Mouse (Mus musculus): ENCODE measurements around the gene Hspa12b.
A peak's percentile ranks its signal among the peaks of the same experiment; 100 is the strongest.

Hspa12b gene

DNA sequence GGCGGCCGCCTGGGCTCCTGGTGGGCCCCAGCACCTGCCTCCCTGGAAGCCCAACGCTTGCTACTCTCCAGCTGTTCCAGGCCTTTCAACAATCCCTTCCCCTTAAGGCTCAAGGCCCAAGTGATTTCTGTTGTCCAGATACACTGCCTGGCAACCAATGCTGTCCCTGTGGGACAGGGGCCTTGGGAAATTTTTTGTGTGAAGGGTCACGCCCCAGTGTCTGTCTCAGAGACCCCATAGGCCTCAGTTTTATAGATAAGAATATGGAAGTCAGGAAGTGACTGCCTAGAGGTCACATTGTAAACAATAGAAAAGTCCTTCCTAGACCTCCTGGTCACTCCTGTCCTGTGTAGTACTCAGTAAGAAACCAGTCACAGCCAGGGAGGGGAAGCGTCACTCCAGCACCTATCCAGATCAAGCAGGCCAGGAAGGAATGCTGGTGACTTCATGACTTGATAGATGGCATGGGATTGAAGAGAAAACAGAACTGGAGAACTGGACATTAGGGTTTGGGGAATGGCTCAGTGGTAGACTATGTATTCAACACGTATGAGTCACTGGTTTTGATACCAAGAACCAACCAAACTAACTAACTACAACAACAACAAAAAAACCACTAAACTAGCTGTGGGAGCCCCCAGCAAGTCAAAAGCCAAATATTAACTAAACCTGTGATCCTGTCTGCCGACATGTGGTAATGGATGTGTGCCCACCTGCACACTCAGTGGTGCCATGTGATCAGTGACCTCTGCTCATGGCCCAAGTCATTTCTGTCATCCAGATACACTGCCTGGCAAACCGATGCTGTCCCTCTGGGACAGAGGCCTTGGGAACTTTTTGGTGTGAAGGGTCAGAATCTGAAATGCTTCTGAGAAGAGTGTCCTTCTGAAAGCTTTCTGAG, 21.5 kb downstream of the Hspa12b start:
- DNase-seq (ENCODE audit: low spot score) = no peak

DNA sequence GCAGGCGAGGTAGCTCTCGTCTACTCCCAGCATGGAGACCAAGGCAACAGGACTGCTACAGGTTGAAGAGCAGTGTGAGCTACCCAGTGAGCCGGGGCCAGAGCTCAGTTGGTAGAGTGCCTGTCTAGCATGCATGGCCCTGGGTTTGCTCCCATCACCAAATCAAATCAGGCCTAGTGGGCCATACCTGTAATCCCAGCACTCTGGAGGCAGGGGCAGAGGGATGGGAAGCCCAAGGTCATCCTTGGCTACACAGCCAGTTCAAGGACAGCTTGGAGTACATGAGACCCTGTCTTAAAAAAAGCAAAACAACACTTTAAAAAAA, 22.1 kb downstream of the Hspa12b start:
- no peak for DNase-seq (ENCODE audit: low spot score)

DNA sequence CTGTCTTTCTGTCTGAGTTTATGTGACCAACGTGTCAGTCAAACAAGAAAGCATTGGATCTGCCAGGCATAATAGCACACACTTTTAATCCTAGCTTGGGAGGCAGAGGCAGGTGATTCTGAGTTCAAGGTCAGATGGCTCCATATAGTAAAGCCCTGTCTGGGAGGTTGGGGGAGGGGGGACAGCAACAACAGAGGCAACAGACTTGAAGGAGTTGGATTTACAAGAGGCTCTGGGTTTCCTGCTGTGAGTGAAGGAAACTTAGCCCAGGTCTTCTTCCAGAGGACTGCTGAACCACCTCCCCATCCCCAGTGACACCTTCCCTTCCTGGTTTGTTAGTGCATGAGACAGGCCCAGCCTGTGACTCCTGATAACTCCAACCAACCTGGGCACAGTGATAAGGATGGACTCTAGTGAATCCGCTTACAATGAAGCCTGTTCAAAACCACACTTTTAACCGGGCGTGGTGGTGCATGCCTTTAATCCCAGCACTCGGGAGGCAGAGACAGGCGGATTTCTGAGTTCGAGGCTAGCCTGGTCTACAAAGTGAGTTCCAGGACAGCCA, 25.2 kb downstream of the Hspa12b start:
- DNase-seq (ENCODE audit: low spot score) = no peak

DNA sequence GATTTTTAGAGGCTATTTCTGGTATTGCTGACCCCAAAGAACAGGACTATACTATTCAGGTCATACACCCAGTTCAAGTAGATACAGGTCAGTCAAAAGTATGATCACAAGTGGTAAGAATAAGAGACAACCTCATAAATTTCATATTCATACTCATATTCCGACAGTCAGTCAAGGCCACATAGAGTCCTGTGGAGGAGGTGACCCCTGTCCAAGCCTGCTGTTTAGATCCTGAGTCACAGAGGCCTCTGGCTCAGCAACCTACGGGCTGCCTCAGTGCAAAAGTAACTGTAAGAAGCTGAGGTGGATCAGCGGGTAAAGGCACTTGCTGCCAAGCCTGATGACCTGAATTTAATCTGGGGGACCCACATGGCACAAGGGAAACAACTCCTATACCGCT, 27.0 kb downstream of the Hspa12b start:
- DNase-seq (ENCODE audit: low spot score) = no peak

GRCm38 (mm10) chr2:131156987-131157386, 29.9 kb downstream of the Hspa12b start:
- DNase-seq (ENCODE audit: low spot score) = no peak

DNA sequence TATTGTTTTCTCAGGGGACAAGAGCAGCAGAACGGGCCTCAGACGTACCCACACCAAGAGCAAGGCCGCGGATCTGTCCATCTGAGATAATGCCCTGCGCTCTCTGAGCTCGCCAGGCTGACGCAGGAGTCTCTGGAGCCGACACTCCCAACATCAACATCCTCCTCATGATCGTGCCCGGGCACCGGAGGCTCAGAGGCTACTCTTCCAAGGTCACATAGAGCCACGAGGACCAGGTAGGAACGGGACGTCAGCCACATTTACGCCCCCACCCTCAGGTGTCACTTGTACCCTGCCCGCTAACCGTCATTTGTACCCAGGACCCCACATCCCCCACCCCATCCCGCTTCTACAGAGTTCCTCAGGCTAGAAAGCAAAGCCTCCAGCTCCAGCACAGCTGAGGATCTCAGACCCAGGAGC, 32.4 kb downstream of the Hspa12b start:
- peak; percentile 41 for DNase-seq (ENCODE audit: low spot score)

GRCm38 (mm10) chr2:131159938-131160581, 33.0 kb downstream of the Hspa12b start, which contains the start of gene 1700037H04Rik:
Gene 1700037H04Rik (minus strand): TSS chr2:131160081.
- DNase-seq (ENCODE audit: low spot score) = peak; percentile 95

DNA sequence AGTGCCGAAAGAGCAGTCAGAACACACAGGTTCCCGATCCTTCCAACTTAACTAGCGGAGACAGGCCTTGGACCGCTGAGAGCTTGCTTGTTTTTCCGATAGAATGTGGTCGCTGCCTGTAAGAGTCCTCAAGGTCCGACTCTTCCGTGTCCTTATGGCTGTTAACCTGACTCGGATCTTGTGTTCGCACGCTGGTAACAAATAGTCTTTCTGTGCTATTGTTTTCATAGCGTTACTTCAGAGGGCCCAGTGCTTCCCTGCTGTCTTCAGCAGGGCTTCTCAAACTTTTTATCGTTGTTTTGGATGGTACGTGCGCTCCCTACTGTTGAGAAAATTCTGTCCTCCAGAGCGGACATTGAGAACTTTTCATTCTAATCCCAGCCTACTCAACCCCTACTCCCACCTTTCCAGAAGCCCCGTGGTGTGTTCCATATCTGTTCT, 33.6 kb downstream of the Hspa12b start:
- no peak for DNase-seq (ENCODE audit: low spot score)

- DNase-seq (ENCODE audit: low spot score) = no peak
Observed at GRCm38 (mm10) chr2:131163924-131164323, 36.8 kb downstream of the Hspa12b start.

DNA sequence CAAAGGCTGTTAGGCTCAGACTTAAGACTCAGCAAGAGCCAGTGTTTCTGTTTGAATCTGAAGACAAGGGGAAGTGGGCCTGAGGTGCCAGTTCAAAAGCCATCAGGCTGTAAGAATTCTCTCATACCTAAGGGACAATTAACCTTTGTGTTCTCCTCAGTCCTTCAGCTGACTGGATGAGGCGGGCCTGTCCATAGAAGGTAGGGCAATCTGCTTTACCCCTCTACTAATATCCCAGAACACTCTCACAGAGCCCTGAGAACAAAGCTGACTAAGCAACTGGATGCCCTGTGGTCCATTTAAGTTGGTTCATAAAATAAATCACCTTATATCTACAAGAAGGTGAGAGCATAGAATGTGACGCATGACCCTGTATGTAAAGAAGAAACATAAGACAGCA, 39.1 kb downstream of the Hspa12b start:
- DNase-seq (ENCODE audit: low spot score) = no peak

DNA sequence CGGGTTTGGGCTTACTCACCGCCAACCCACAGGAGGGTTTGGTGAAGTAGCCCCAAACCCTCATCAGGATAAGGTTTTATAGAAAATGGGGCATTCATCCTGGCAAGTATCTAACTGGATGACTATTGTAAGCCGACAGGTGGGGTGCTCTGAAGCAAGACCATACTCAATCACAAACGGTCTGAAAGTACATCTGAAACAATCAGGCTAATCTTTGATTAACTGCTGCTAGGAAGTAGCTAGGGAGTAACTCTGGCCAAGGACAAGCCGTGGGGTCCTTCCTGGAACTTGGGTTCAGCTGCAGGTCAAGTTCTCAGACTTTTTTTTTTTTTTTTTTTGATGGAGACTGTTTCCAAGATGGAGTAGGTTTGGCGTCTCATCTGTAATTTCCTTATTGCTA, 40.9 kb downstream of the Hspa12b start:
- DNase-seq (ENCODE audit: low spot score) = no peak

DNA sequence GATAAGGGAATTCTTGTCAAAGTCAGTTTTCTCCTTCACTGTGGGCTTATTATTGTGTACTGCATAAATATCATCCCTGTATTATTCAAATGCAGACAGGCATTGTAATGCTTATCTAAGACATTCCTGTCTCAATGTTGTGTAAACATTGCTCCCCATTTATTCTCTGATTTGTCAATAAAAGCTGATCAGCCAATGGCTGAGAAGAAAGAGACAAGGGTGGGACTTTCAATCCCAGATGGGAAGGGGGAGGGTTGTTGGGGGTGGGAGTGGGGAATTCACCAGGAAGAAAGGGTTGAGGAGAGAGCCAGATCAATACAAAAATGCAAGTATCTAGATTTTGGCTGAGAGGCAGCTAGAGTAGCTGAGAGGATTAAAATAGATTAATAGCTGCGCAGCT, 41.8 kb downstream of the Hspa12b start:
- DNase-seq (ENCODE audit: low spot score) = no peak

- DNase-seq (ENCODE audit: low spot score) = no peak
Observed at GRCm38 (mm10) chr2:131170936-131171335, 43.9 kb downstream of the Hspa12b start.

DNA sequence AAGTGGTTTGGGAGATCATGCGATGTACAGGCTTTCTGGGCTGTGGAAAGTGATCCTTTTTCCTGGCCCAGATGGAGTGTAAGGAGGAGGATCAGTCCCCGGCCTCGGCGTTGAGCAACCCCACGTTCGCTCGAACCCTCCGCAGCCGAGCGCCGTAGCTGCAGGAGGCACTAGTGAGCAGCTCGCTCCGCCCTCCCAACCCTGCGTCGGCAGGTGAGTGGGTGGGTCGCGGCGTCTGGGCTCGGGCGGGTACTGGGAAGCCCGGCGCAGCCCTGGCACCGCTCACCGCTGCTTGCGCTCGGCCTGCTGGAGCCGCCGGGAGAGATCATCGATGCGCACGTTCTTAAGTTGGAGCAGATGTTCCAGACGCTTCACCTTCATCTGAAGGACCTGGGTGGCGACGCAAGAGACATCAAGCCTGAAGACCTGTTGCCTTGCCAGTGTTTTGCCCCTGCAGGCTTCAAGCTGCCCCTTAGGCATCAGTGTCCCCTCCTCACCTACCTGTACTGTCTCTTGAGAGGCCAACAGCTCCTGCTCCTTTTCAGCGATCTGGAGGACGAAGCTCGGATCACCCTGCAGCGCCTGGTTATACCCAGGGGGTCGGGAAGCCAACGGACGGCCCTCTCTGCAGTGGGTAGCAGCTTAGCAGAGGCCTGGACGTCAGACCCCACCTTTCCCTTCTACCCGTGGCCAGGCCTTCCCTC, 44.5 kb downstream of the Hspa12b start:
- DNase-seq (ENCODE audit: low spot score) = peak; percentile 66

- no peak for DNase-seq (ENCODE audit: low spot score)
Observed at GRCm38 (mm10) chr2:131172322-131172721, 45.2 kb downstream of the Hspa12b start.

GRCm38 (mm10) chr2:131174700-131175099, 47.6 kb downstream of the Hspa12b start:
- DNase-seq (ENCODE audit: low spot score) = no peak

DNA sequence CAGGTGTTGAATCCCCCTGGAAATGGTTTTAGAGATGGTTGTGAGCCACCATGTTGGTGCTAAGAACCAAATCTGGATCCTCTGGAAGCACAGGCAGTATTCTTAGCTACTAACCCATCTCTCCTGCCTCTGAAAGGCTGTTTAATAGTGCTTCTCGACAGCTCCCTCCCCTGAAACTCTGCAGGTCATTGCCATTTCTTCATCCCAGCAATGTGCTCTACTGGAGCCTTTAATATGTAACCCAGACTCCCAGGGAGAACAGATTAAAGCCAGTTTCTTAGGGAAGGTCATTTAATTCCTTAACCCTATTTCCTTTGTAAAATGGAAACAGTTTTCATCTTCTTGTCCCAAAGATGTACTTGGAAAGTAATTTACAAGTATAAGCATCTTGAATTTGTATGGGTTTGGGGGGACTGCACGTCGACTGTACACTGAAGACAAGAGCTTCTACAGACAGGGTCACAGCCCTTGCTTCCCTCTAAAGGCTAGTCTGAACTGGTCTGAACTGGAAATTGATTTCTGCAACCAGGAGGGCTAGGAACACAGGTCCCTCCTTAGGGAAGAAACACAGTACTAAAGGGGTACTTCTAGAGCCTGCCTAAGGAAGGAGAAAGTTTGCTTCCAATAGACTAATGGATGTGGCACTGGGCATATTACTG, 48.3 kb downstream of the Hspa12b start:
- DNase-seq (ENCODE audit: low spot score) = no peak

GRCm38 (mm10) chr2:131175945-131176309, 48.8 kb downstream of the Hspa12b start:
- no peak for DNase-seq (ENCODE audit: low spot score)

DNA sequence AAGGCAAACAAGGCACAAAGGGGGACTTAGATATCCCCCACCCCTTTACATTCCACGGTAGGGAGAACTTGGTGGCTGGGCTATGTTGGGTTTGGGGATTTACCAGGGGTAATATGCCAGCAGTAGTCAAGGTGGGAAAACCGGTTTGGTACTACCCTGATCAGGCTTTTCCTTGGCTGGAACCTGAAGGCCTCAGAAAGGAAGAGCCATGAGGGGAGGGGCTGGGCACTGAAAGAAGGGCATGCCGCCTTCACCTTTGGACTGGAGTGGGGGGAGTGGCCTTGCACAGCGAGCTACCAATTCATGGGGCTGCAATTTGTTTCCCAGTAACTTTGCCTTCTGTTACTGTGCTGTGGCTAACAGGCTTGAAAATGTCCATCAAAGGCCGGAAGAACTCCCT, 49.4 kb downstream of the Hspa12b start:
- no peak for DNase-seq (ENCODE audit: low spot score)

GRCm38 (mm10) chr2:131177932-131178331, 50.9 kb downstream of the Hspa12b start:
- no peak for DNase-seq (ENCODE audit: low spot score)

DNA sequence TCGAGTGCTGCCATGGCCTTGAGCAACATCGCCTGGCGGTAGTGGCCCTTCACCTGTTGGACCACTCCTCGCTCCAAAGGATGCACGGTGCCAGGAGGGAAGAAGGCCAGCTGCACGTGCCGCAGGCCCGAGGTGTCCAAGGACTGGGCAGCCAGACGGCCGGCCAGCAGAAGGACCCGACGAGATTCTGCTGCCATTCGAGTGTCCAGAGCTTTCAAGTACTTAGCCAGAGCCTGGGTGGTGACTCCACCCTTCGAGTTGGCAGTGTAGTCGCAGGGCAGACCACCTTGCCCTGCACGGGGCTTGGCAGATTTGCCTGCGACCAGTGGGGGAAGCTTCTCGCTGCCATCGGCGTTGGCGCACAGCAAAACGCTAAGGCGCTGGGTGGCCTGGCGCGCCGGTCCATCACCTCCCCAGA, 51.8 kb downstream of the Hspa12b start:
- DNase-seq (ENCODE audit: low spot score) = no peak

All from ovary, adult 18-20 months (tissue).